Mouse (Mus musculus) liver, embryonic 16.5 days (tissue): ENCODE results near the gene Fermt2. TPM values are rescaled to one million over a fixed set of nuclear protein-coding genes. Genes with fewer than 3 reads are reported as not detected.

Source experiments
- ATAC-seq: fragments of 200-750 bp; cut with Nextera tagmentation; 2 replicates; pipeline ENCODE4 v1.8.0; 2017; ENCODE audit warnings: low read depth, mild to moderate bottlenecking, moderate number of reproducible peaks, moderate library complexity
- H3K27ac ChIP-seq: fragments of 300-500 bp; sonication (generic); 2 replicates; pipeline ENCODE4 v1.5.1; 2014; ENCODE audit warnings: mild to moderate bottlenecking, low read length
- H3K27me3 ChIP-seq: fragments of 300-500 bp; sonication (generic); 2 replicates; pipeline ENCODE4 v1.6.1; 2014; ENCODE audit warnings: low read depth, low read length, mixed read lengths; ENCODE audit not compliant: control insufficient read depth, insufficient read depth
- H3K36me3 ChIP-seq: fragments of 300-500 bp; sonication (generic); 2 replicates; pipeline ENCODE4 v1.6.1; 2014; ENCODE audit warnings: mild to moderate bottlenecking; ENCODE audit not compliant: control insufficient read depth, insufficient read depth
- H3K4me1 ChIP-seq: fragments of 300-500 bp; sonication (generic); 2 replicates; pipeline ENCODE4 v1.6.1; 2014; ENCODE audit warnings: low read depth, low read length, mixed read lengths; ENCODE audit not compliant: control insufficient read depth
- H3K4me2 ChIP-seq: fragments of 300-500 bp; sonication (generic); 2 replicates; pipeline ENCODE4 v1.6.1; 2014; ENCODE audit warnings: low read depth, low read length, mixed read lengths
- H3K4me3 ChIP-seq: fragments of 300-500 bp; sonication (generic); 2 replicates; pipeline ENCODE4 v1.5.1; 2014; ENCODE audit warnings: low read depth, mild to moderate bottlenecking, low read length
- H3K9ac ChIP-seq: fragments of 300-500 bp; sonication (generic); 2 replicates; pipeline ENCODE4 v1.6.1; 2014; ENCODE audit warnings: low read depth, low read length
- H3K9me3 ChIP-seq: fragments of 300-500 bp; sonication (generic); replicated peaks from 2 replicates; pipeline ENCODE4 v1.6.1; 2016; ENCODE audit warnings: low read length; ENCODE audit not compliant: control insufficient read depth
- WGBS: fragments of 180-500 bp; shearing (Covaris S2); extraction: QIAGEN DNeasy Blood & Tissue Kit; methylation state at CpG from one replicate; pipeline ENCODE4 v1.1.7; 2014; ENCODE audit not compliant: insufficient replicate concordance; 5-methylcytosine and 5-hydroxymethylcytosine counted together
- polyA plus RNA-seq: library from polyadenylated mRNA; unstranded; fragments of >200 nt; fragmentation: Nextera tagmentation; extraction: Ambion mirVana; gene quantifications from 2 replicates; pipeline ENCODE4 v1.2.1, GENCODE M21; 2015

Fermt2 gene
- polyA plus RNA-seq, 1 experiment from 2014 or later = 50.4 TPM

DNA sequence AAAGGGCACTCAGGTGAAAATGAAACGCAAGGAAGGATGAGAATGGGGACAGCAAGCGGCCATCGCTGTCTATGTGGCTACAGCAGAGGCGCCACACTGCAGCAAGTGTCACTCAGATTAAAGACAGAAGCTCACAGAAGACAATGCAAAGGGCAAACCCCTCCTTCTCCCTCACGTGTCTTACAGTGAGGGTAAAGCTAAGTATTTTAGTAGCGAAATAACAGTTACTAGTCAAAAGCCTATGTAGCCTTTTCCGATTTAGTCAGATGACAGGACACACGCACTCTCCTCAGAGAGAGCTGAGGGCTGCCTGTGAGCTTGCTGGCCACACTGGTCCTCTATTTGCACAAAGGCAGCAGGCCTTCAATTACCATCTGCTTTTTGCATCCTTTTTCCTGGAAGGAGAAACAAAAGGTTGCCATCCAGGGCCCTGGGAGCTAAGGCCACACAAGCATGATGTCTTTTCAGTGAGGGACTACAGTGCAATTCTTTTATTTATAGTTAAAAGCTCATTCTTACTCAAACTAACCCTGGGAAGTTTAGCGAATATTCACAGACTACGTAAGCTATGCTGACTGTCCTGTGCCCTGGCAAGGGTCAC lies 66.9 kb downstream of the Fermt2 start:
- 69% methylated on average over 10 of the region's 10 CpGs for WGBS
- no peak overlapping the region for H3K4me2 ChIP-seq
- no peak overlapping the region for H3K4me3 ChIP-seq
- ATAC-seq = no peak
- peaks cover 3% of the 10 kb centered on the region; the same call in 1 of the 2 replicates for H3K36me3 ChIP-seq
- H3K27me3 ChIP-seq = no peaks in the 10 kb centered on the region
- H3K9ac ChIP-seq = no peak overlapping the region
- no peaks in the 10 kb centered on the region for H3K4me1 ChIP-seq
- H3K9me3 ChIP-seq = no peaks in the 10 kb centered on the region
- H3K27ac ChIP-seq = peak overlapping the region; percentile 51; the same call in 1 of the 2 replicates

DNA sequence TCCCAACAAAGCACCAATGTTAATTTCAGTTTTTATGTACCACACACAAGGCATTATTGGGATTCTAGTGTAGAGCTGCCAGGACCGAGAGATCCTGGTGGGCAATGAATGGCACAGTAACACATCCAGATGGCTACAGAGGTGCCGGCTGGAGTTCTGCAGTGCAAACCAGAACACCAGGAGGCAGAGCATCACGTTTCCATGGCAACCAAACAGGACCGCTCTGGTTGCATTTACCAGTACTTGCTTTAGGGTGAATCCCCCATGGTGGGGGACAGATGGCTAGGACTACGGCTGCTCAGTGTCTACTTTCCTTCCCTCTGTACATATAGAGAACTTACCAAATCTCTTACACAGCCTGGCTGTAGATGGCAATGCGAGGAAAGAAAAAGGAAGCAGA lies 67.5 kb downstream of the Fermt2 start:
- ATAC-seq = no peak
- no peaks in the 10 kb centered on the region for H3K4me1 ChIP-seq
- H3K9me3 ChIP-seq = no peaks in the 10 kb centered on the region
- 68% methylated on average over 6 of the region's 6 CpGs for WGBS
- H3K27me3 ChIP-seq = no peaks in the 10 kb centered on the region
- no peak overlapping the region for H3K9ac ChIP-seq
- H3K4me2 ChIP-seq = no peak overlapping the region
- H3K27ac ChIP-seq = no peak overlapping the region
- peaks cover 3% of the 10 kb centered on the region; the same call in 1 of the 2 replicates for H3K36me3 ChIP-seq
- H3K4me3 ChIP-seq = no peak overlapping the region

DNA sequence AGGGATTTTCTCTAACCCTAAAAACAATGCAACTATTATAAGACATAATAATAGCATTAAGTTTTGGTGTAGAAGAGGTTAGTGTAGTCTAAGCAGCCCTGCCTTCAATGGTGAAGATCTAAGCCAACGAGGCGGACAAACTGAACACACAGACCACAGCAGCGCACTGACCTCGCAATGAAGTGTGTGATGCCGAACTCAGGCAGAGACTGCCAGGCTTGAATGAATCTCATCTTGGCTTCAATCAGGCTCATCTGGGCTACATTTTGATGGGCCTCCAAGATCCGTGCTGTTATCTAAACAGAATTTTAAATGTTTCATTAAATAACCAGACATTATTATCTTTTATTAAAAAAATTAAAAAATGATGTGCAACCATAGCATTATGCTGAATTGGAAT lies 68.0 kb downstream of the Fermt2 start:
- Histone ChIP-seq H3K4me1 (no peaks in the 10 kb centered on the region), H3K4me2 (no peak overlapping the region), H3K4me3 (no peak overlapping the region), H3K36me3 (peaks cover 3% of the 10 kb centered on the region; the same call in 1 of the 2 replicates), H3K9ac (no peak overlapping the region), H3K27ac (no peak overlapping the region), H3K27me3 (no peaks in the 10 kb centered on the region), H3K9me3 (no peaks in the 10 kb centered on the region)
- no peak for ATAC-seq
- WGBS = 75% methylated on average over 6 of the region's 6 CpGs

DNA sequence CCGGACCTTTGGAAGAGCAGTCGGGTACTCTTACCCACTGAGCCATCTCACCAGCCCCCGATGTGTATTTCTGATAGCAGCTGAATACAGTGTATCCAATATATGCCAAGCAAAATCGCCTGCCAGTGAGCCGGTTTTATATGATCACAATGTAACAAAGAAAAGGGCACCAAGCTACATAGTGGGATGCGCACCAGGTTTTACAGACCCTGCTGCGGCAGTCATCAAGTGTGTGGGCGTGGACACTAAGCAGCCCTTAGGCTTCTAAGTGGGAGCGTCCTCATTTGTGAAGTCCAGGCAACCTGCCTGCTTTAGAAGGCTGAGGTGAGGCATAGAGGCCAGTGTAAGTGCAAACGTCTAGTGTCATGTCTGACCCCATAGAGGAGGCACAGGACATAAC lies 69.4 kb downstream of the Fermt2 start:
- Histone ChIP-seq H3K36me3 (peaks cover 3% of the 10 kb centered on the region; the same call in 1 of the 2 replicates), H3K9me3 (no peaks in the 10 kb centered on the region), H3K4me1 (no peaks in the 10 kb centered on the region), H3K27ac (no peak overlapping the region), H3K9ac (no peak overlapping the region), H3K27me3 (no peaks in the 10 kb centered on the region), H3K4me3 (no peak overlapping the region), H3K4me2 (no peak overlapping the region)
- WGBS = 74% methylated on average over 10 of the region's 10 CpGs
- no peak for ATAC-seq

DNA sequence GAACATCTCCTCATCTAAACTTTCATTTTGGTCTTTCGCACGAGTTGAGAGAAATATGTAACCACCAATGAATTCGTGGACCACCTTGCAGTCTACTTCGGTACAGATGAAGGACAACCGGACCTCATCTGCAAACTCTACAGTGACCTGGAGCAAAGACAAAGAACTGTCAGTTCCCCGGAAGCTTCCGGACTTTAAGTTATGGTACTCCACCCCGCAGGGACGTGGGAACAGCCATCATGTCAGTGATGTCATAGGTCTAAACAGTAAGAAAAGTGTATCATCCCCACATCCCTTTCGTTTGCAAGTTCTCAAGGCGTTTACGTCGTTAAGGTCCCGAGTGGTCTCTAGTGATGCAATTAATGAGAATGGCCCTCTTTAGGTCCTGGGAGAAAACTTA lies 70.0 kb downstream of the Fermt2 start:
- ATAC-seq = no peak
- 87% methylated on average over 14 of the region's 14 CpGs for WGBS
- Histone ChIP-seq H3K9ac (no peak overlapping the region), H3K27ac (no peak overlapping the region), H3K4me3 (no peak overlapping the region), H3K27me3 (no peaks in the 10 kb centered on the region), H3K4me1 (no peaks in the 10 kb centered on the region), H3K36me3 (peaks cover 3% of the 10 kb centered on the region; the same call in 1 of the 2 replicates), H3K9me3 (no peaks in the 10 kb centered on the region), H3K4me2 (no peak overlapping the region)

DNA sequence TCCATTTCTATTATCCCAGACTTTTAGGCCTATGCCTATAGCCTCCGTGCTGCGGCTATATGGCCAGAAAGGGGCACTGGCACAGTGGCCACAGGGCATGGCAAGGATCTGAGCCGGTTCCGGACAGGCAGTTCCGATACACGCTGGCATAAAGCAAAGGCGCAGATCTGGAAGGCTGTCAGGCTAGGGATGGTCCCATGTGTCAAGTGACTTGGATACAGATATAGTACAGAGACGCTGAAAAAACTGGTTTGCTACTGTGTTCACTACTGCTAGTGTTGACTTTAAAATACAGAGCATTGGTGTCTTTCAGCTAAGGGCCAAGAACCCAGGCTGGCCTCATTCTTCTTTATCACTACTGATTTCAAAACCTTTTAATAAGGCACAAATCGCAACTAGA lies 72.9 kb downstream of the Fermt2 start:
- 0 out of 2 replicates have a peak overlapping the region, but pooled peaks have one; percentile 38 for H3K27ac ChIP-seq
- no peaks in the 10 kb centered on the region for H3K27me3 ChIP-seq
- no peak overlapping the region for H3K9ac ChIP-seq
- no peaks in the 10 kb centered on the region for H3K9me3 ChIP-seq
- peaks cover 10% of the 10 kb centered on the region; the same call in 1 of the 2 replicates for H3K4me1 ChIP-seq
- H3K36me3 ChIP-seq = peaks cover 3% of the 10 kb centered on the region; the same call in 1 of the 2 replicates
- no peak overlapping the region for H3K4me3 ChIP-seq
- no peak overlapping the region for H3K4me2 ChIP-seq
- ATAC-seq = no peak
- WGBS = 67% methylated on average over 9 of the region's 9 CpGs

DNA sequence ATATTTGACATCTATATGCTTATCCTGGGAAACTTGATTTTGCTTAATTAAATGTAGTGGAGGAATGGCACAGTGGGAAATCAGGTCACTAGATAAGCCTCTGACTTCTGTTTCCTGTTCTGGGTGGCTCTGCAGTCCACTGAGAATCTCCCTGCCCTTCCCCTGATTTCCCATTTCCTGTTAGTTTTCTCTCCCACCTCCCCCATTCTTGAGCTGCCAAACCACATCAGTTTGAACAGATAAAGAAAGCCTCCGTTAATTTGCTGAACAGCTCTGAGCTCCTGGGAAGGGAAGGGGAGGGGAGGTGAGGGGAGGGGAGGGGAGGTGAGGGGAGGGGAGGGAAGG lies 73.4 kb downstream of the Fermt2 start:
- Histone ChIP-seq H3K9ac (no peak overlapping the region), H3K4me1 (peaks cover 11% of the 10 kb centered on the region; the same call in 1 of the 2 replicates), H3K27me3 (no peaks in the 10 kb centered on the region), H3K27ac (no peak overlapping the region), H3K9me3 (no peaks in the 10 kb centered on the region), H3K36me3 (no peaks in the 10 kb centered on the region; the same call in 1 of the 2 replicates), H3K4me3 (no peak overlapping the region), H3K4me2 (no peak overlapping the region)
- WGBS = 0% methylated on average over 1 of the region's 1 CpGs
- ATAC-seq = peak; percentile 40

DNA sequence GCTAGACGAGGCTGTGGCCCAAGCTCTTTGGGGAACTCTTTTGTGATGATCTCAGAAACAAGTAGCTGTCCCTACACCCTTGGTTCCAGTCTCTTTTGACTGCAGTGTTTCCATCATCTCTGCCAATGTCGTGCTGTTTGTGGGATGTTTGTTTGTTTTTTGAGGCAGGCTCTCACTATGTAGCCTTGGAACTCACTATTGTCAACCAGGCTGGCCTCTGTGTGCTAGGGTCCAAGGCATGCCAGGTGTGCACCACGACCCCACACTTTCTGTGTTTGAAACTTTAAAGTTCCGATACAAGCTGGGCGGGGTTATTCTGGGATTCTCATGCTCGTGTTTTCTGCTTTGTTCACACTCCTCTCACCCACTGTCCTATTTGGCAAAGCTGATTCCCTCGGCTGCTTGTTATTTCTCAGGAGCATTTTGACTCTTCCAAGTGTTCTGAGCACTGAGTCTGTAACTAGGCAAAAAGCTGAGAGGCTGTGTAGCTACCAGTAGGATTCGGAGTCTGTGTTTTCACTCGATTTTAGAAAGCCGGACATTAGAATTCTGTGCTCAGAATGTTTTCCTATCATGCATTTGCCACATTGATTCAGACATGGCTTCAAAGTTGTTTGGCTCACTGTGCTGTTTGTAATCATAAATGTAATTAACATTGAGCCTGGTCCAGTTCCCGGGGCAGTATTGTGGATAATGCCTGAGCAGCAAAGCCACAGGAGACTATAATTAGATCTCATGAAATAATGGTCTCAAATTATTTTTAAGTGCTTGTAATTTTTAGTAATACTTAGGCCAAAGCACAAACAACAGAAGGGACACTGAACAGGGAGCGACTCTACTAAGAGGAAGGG lies 74.0 kb downstream of the Fermt2 start:
- peaks cover 15% of the 10 kb centered on the region for H3K4me1 ChIP-seq
- no peaks in the 10 kb centered on the region for H3K36me3 ChIP-seq
- H3K27me3 ChIP-seq = no peaks in the 10 kb centered on the region
- no peak for ATAC-seq
- no peak overlapping the region for H3K9ac ChIP-seq
- peak overlapping the region; percentile 42 for H3K27ac ChIP-seq
- H3K9me3 ChIP-seq = no peaks in the 10 kb centered on the region
- H3K4me2 ChIP-seq = no peak overlapping the region
- H3K4me3 ChIP-seq = no peak overlapping the region
- WGBS = 53% methylated on average over 12 of the region's 12 CpGs
